Mouse (Mus musculus) cerebellum, adult 2 months (tissue): Measurements from ENCODE around the gene Zscan20.

Source experiments
- CTCF ChIP-seq: fragments of 200-500 bp; IDR thresholded peaks from 2 replicates; pipeline ENCODE4 v1.5.1; 2011; ENCODE audit warnings: low read depth, mild to moderate bottlenecking, control low read depth, low read length, moderate library complexity, borderline replicate concordance; ENCODE audit not compliant: insufficient read depth
- POLR2A ChIP-seq: fragments of 200-500 bp; IDR thresholded peaks from 2 replicates; pipeline ENCODE4 v1.6.1; 2011; ENCODE audit warnings: low read length, control low read depth, borderline replicate concordance; ENCODE audit not compliant: insufficient read depth

GRCm38 (mm10) chr4:128597801-128598560 is 11.9 kb downstream of the Zscan20 start:
- TF ChIP-seq CTCF: no peak
- no peak for TF ChIP-seq POLR2A
